Mouse (Mus musculus): Measurements from ENCODE around the gene Ap4b1. TPM values are rescaled to one million over a fixed set of nuclear protein-coding genes. Genes with fewer than 3 reads are reported as not detected.

Gene Ap4b1
- polyA plus RNA-seq, 1 experiment from 2014 or later = 22.8 TPM

DNA sequence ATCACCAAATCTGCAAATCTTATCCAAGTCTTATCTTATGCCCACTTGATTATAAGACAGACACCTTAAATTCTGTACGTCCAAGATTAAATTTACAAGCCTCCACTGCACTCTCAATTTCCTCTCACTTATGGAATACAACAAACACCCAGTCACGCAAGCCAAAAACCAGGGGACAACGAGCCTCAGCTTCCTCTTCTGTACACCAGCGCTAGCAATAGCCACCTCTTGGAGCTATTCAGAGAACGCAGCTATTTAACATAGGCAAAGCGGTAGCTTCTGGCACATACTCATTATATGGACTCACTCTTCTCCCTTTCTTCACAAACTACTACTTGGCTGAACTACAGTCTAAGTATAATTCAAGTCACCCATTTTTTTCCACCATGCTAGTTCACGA lies 30.1 kb upstream of the Ap4b1 start:
- Histone ChIP-seq H3K4me2 (ENCODE audit: low read depth, low read length, severe bottlenecking) (no peak overlapping the region), H3K9me3 (ENCODE audit: control insufficient read depth, low read length) (no peaks in the 10 kb centered on the region), H3K4me3 (ENCODE audit: low read depth, low read length) (no peak overlapping the region), H3K27ac (ENCODE audit: low read depth, low read length) (no peak overlapping the region), H3K36me3 (ENCODE audit: control insufficient read depth, insufficient read depth, low read length) (no peaks in the 10 kb centered on the region; the same call in 1 of the 2 replicates), H3K9ac (ENCODE audit: low read length) (no peak overlapping the region), H3K4me1 (replicated peaks; ENCODE audit: control insufficient read depth, insufficient read depth, low read length) (no peaks in the 10 kb centered on the region), H3K27me3 (ENCODE audit: control insufficient read depth, insufficient read depth, low read length) (no peaks in the 10 kb centered on the region)
- no peak for ATAC-seq (replicated peaks; ENCODE audit: low FRiP score)
- WGBS = 80% methylated on average over 7 of the region's 7 CpGs
- DNase-seq (ENCODE audit: low spot score) = no peak

DNA sequence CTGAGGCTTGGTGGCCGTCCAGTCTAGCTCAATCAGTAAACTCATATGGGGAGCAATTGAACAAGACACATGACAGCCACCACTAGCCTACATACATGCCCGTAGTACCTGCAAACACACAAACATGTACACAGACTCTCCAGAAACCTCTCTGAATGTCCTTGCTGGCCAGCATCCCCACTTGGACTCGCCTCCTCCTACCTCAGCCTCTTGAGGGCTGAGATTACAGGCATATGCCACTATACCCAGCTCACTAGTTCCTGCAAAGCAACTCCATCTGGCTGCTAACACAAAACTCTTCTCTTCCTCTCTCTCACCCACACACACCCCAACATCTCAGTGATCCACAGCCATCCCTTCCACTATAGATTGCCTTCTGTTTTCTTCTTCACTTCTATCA lies 29.0 kb upstream of the Ap4b1 start:
- 88% methylated on average over 3 of the region's 3 CpGs for WGBS
- Histone ChIP-seq H3K9ac (ENCODE audit: low read length) (no peak overlapping the region), H3K36me3 (ENCODE audit: control insufficient read depth, insufficient read depth, low read length) (no peaks in the 10 kb centered on the region; the same call in 1 of the 2 replicates), H3K4me3 (ENCODE audit: low read depth, low read length) (no peak overlapping the region), H3K4me1 (replicated peaks; ENCODE audit: control insufficient read depth, insufficient read depth, low read length) (no peaks in the 10 kb centered on the region), H3K27ac (ENCODE audit: low read depth, low read length) (no peak overlapping the region), H3K27me3 (ENCODE audit: control insufficient read depth, insufficient read depth, low read length) (no peaks in the 10 kb centered on the region), H3K9me3 (ENCODE audit: control insufficient read depth, low read length) (no peaks in the 10 kb centered on the region), H3K4me2 (ENCODE audit: low read depth, low read length, severe bottlenecking) (no peak overlapping the region)
- DNase-seq (ENCODE audit: low spot score) (no peak), ATAC-seq (replicated peaks; ENCODE audit: low FRiP score) (no peak)

- H3K27me3 ChIP-seq (ENCODE audit: control insufficient read depth, insufficient read depth, low read length) = no peaks in the 10 kb centered on the region
- H3K4me2 ChIP-seq (ENCODE audit: low read depth, low read length, severe bottlenecking) = no peak overlapping the region
- 82% methylated on average over 5 of the region's 5 CpGs for WGBS
- H3K4me3 ChIP-seq (ENCODE audit: low read depth, low read length) = no peak overlapping the region
- no peaks in the 10 kb centered on the region for H3K9me3 ChIP-seq (ENCODE audit: control insufficient read depth, low read length)
- H3K36me3 ChIP-seq (ENCODE audit: control insufficient read depth, insufficient read depth, low read length) = no peaks in the 10 kb centered on the region; the same call in 1 of the 2 replicates
- H3K9ac ChIP-seq (ENCODE audit: low read length) = no peak overlapping the region
- ATAC-seq (replicated peaks; ENCODE audit: low FRiP score) (no peak), DNase-seq (ENCODE audit: low spot score) (no peak)
- H3K27ac ChIP-seq (ENCODE audit: low read depth, low read length) = no peak overlapping the region
- no peaks in the 10 kb centered on the region for H3K4me1 ChIP-seq (replicated peaks; ENCODE audit: control insufficient read depth, insufficient read depth, low read length)
Measured at GRCm38 (mm10) chr3:103780777-103781176, 28.5 kb upstream of the Ap4b1 start.

- H3K27me3 ChIP-seq (ENCODE audit: control insufficient read depth, insufficient read depth, low read length) = no peaks in the 10 kb centered on the region
- no peak overlapping the region for H3K27ac ChIP-seq (ENCODE audit: low read depth, low read length)
- no peaks in the 10 kb centered on the region for H3K9me3 ChIP-seq (ENCODE audit: control insufficient read depth, low read length)
- WGBS = 91% methylated on average over 4 of the region's 4 CpGs
- H3K4me1 ChIP-seq (replicated peaks; ENCODE audit: control insufficient read depth, insufficient read depth, low read length) = no peaks in the 10 kb centered on the region
- no peak overlapping the region for H3K4me2 ChIP-seq (ENCODE audit: low read depth, low read length, severe bottlenecking)
- H3K4me3 ChIP-seq (ENCODE audit: low read depth, low read length) = no peak overlapping the region
- no peak overlapping the region for H3K9ac ChIP-seq (ENCODE audit: low read length)
- DNase-seq (ENCODE audit: low spot score) (no peak), ATAC-seq (replicated peaks; ENCODE audit: low FRiP score) (no peak)
- H3K36me3 ChIP-seq (ENCODE audit: control insufficient read depth, insufficient read depth, low read length) = no peaks in the 10 kb centered on the region
Measured at GRCm38 (mm10) chr3:103782844-103783609, 26.3 kb upstream of the Ap4b1 start.

DNA sequence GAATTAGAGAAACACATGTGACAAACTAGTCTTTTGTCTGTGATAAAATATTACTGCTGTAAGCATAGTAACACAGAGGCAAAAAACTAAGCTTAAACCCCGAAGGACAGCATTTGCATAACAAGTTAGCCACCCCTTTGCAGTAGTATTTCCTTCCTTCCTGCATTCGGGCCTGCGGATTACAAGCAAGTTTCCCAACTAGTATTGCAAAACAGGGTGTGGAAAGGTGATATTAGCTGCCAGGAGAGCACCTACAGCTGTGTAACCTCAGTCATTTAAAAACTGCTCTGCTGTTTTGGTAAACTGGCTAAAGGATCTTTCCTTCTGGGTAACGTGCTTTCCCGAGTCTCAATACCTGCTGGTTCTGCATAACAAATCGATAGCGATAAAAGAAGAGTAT lies 22.1 kb upstream of the Ap4b1 start:
- no peaks in the 10 kb centered on the region for H3K9me3 ChIP-seq (ENCODE audit: control insufficient read depth, low read length)
- H3K4me2 ChIP-seq (ENCODE audit: low read depth, low read length, severe bottlenecking) = no peak overlapping the region
- H3K27me3 ChIP-seq (ENCODE audit: control insufficient read depth, insufficient read depth, low read length) = no peaks in the 10 kb centered on the region
- DNase-seq (ENCODE audit: low spot score) (no peak), ATAC-seq (replicated peaks; ENCODE audit: low FRiP score) (no peak)
- H3K4me1 ChIP-seq (replicated peaks; ENCODE audit: control insufficient read depth, insufficient read depth, low read length) = peaks cover 4% of the 10 kb centered on the region; the same call in 1 of the 2 replicates
- H3K4me3 ChIP-seq (ENCODE audit: low read depth, low read length) = no peak overlapping the region
- H3K9ac ChIP-seq (ENCODE audit: low read length) = no peak overlapping the region
- H3K27ac ChIP-seq (ENCODE audit: low read depth, low read length) = no peak overlapping the region
- 65% methylated on average over 7 of the region's 7 CpGs for WGBS
- H3K36me3 ChIP-seq (ENCODE audit: control insufficient read depth, insufficient read depth, low read length) = no peaks in the 10 kb centered on the region

DNA sequence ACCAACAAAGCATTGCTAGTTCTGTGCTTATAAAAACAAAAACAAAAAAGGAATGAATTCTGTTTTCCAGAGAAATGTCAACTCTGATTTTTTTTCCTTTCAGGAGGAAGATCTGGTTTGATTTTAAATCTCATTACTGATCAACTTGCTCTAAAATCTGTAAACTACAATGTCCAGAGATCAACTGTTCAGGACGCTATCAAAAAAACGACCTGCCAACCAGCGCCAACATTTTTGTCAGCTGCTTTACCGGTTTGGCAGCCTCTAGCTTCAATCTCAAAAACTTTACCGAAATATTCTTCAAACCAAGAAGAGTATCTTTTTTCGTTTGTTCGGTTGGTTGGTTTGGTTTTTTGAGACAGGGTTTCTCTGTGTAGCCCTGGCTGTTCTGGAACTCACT lies 20.2 kb upstream of the Ap4b1 start:
- 88% methylated on average over 7 of the region's 7 CpGs for WGBS
- no peak for DNase-seq (ENCODE audit: low spot score)
- no peak overlapping the region for H3K27ac ChIP-seq (ENCODE audit: low read depth, low read length)
- H3K4me1 ChIP-seq (replicated peaks; ENCODE audit: control insufficient read depth, insufficient read depth, low read length) = peaks cover 4% of the 10 kb centered on the region; the same call in 1 of the 2 replicates
- no peak overlapping the region for H3K4me3 ChIP-seq (ENCODE audit: low read depth, low read length)
- no peak overlapping the region for H3K4me2 ChIP-seq (ENCODE audit: low read depth, low read length, severe bottlenecking)
- H3K36me3 ChIP-seq (ENCODE audit: control insufficient read depth, insufficient read depth, low read length) = no peaks in the 10 kb centered on the region
- no peaks in the 10 kb centered on the region for H3K27me3 ChIP-seq (ENCODE audit: control insufficient read depth, insufficient read depth, low read length)
- H3K9ac ChIP-seq (ENCODE audit: low read length) = no peak overlapping the region
- no peak for ATAC-seq (replicated peaks; ENCODE audit: low FRiP score)
- no peaks in the 10 kb centered on the region for H3K9me3 ChIP-seq (ENCODE audit: control insufficient read depth, low read length)

GRCm38 (mm10) chr3:103789891-103790345 lies 19.4 kb upstream of the Ap4b1 start:
- Histone ChIP-seq H3K9ac (ENCODE audit: low read length) (peak overlapping the region; percentile 93), H3K9me3 (ENCODE audit: control insufficient read depth, low read length) (no peaks in the 10 kb centered on the region), H3K4me3 (ENCODE audit: low read depth, low read length) (peak overlapping the region; percentile 97), H3K27me3 (ENCODE audit: control insufficient read depth, insufficient read depth, low read length) (no peaks in the 10 kb centered on the region), H3K27ac (ENCODE audit: low read depth, low read length) (no peak overlapping the region), H3K36me3 (ENCODE audit: control insufficient read depth, insufficient read depth, low read length) (no peaks in the 10 kb centered on the region), H3K4me2 (ENCODE audit: low read depth, low read length, severe bottlenecking) (peak overlapping the region; percentile 91), H3K4me1 (replicated peaks; ENCODE audit: control insufficient read depth, insufficient read depth, low read length) (peaks cover 4% of the 10 kb centered on the region; the same call in 1 of the 2 replicates)
- peak; percentile 52 for DNase-seq (ENCODE audit: low spot score)
- no peak for ATAC-seq (replicated peaks; ENCODE audit: low FRiP score)
- 4% methylated on average over 14 of the region's 14 CpGs for WGBS

DNA sequence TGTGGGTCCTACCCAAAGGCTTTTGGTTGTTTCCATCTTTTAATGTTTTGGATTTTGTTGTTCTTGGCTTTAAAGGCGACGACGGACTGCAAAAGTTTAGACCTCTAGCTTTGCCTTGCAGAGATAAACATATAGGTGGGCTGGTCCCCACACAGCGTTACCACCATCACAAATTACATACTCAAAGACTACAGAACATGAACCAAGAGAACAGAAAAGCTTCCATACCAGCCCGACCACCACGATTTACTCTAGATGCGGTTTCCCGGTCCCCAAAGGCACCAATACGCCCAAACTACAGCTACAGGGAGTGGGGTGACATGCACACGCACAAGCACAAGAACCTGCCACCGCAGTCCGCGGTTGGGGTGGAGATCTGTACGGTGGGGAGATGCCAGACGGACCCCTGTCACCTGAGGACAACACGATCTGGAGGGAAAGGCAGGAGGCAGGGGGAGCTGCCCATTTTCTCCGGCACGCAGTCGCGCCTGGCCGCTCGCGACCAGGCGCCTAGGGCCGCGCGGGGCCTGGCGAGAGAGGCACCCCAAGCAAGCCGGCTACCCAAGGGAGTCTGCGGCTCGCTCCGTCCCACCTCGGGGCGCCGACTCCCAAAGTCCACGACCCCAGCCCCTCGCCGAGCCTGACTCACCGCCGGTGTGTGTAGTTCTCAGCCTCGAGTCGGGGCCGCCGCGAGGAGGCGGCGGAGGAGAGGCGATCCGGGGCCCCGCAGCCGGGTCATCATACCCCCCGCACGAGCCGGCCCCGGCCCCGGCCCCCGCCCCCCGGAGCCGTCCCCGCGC lies 18.8 kb upstream of the Ap4b1 start:
- H3K4me1 ChIP-seq (replicated peaks; ENCODE audit: control insufficient read depth, insufficient read depth, low read length) = peaks cover 4% of the 10 kb centered on the region; the same call in 1 of the 2 replicates
- whole genome bisulfite sequencing = under 1% methylated on average over 49 of the region's 61 CpGs
- H3K4me3 ChIP-seq (ENCODE audit: low read depth, low read length) = peak overlapping the region; percentile 97
- no peak for DNase-seq (ENCODE audit: low spot score)
- H3K27me3 ChIP-seq (ENCODE audit: control insufficient read depth, insufficient read depth, low read length) = no peaks in the 10 kb centered on the region
- H3K27ac ChIP-seq (ENCODE audit: low read depth, low read length) = peak overlapping the region; percentile 72
- peak; percentile 86 for ATAC-seq (replicated peaks; ENCODE audit: low FRiP score)
- H3K9me3 ChIP-seq (ENCODE audit: control insufficient read depth, low read length) = no peaks in the 10 kb centered on the region
- H3K9ac ChIP-seq (ENCODE audit: low read length) = peak overlapping the region; percentile 93
- H3K36me3 ChIP-seq (ENCODE audit: control insufficient read depth, insufficient read depth, low read length) = no peaks in the 10 kb centered on the region
- H3K4me2 ChIP-seq (ENCODE audit: low read depth, low read length, severe bottlenecking) = peak overlapping the region; percentile 91

Data from forebrain, embryonic 11.5 days (tissue).